Mouse (Mus musculus) liver, embryonic 15.5 days (tissue): ENCODE data around the gene Hoxd1. TPM values are rescaled to one million over a fixed set of nuclear protein-coding genes. Genes with fewer than 3 reads are reported as not detected.

Experiments used
- ATAC-seq: fragments of 200-750 bp; cut with Nextera tagmentation; 2 replicates; pipeline ENCODE4 v1.8.0; 2017; ENCODE audit warnings: moderate number of reproducible peaks, mild to moderate bottlenecking, moderate library complexity; ENCODE audit not compliant: insufficient read depth
- H3K27ac ChIP-seq: fragments of 300-500 bp; sonication (generic); replicated peaks from 2 replicates; pipeline ENCODE4 v1.5.1; 2015; ENCODE audit warnings: mild to moderate bottlenecking, inconsistent platforms
- H3K27me3 ChIP-seq: fragments of 300-500 bp; sonication (generic); 2 replicates; pipeline ENCODE4 v1.6.1; 2015; ENCODE audit warnings: mild to moderate bottlenecking, inconsistent platforms
- H3K36me3 ChIP-seq: fragments of 300-500 bp; sonication (generic); replicated peaks from 2 replicates; pipeline ENCODE4 v1.6.1; 2015; ENCODE audit warnings: moderate library complexity, mild to moderate bottlenecking, inconsistent platforms
- H3K4me1 ChIP-seq: fragments of 300-500 bp; sonication (generic); replicated peaks from 2 replicates; pipeline ENCODE4 v1.6.1; 2015; ENCODE audit warnings: inconsistent platforms
- H3K4me2 ChIP-seq: fragments of 300-500 bp; sonication (generic); 2 replicates; pipeline ENCODE4 v1.6.1; 2015; ENCODE audit warnings: moderate library complexity, mild to moderate bottlenecking, inconsistent platforms
- H3K4me3 ChIP-seq: fragments of 300-500 bp; sonication (generic); replicated peaks from 2 replicates; pipeline ENCODE4 v1.5.1; 2015; ENCODE audit warnings: mild to moderate bottlenecking, inconsistent platforms
- H3K9ac ChIP-seq: fragments of 300-500 bp; sonication (generic); 2 replicates; pipeline ENCODE4 v1.6.1; 2015; ENCODE audit warnings: moderate library complexity, mild to moderate bottlenecking, inconsistent platforms
- H3K9me3 ChIP-seq: fragments of 300-500 bp; sonication (generic); replicated peaks from 2 replicates; pipeline ENCODE4 v1.6.1; 2016; ENCODE audit warnings: inconsistent platforms
- WGBS: fragments of 180-500 bp; shearing (Covaris S2); methylation state at CpG from one replicate; pipeline ENCODE4 v1.1.7; 2015; ENCODE audit warnings: mixed read lengths; ENCODE audit not compliant: insufficient replicate concordance; 5-methylcytosine and 5-hydroxymethylcytosine counted together
- polyA plus RNA-seq: library from polyadenylated mRNA; unstranded; fragments of >200 nt; fragmentation: Nextera tagmentation; extraction: Ambion mirVana; gene quantifications from 2 replicates; pipeline ENCODE4 v1.2.1, GENCODE M21; 2015

Gene Hoxd1
- polyA plus RNA-seq, 1 experiment from 2014 or later = 0.05 TPM

DNA sequence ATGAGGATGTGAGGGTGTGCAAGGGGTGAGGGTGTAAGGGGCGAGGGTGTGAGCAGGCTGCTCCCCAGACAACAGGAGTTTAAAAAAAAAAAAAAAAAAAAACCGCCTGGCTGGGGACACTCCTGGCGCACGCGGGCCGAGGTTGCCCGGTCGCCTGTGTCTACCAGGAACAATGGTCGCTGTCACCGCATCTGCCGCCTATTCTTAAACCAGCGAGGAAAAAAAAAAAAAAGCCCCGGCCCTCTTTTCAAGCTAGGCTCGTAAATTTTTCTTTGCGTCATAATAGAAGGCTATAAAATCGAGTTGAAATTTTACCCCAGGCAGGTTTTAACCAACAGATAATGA lies 29.5 kb upstream of the Hoxd1 start:
- ATAC-seq = no peak
- no peak overlapping the region for H3K27ac ChIP-seq
- no peak overlapping the region for H3K4me3 ChIP-seq
- no peaks in the 10 kb centered on the region for H3K9me3 ChIP-seq
- no peaks in the 10 kb centered on the region for H3K36me3 ChIP-seq
- peaks cover 99% of the 10 kb centered on the region for H3K27me3 ChIP-seq
- H3K9ac ChIP-seq = no peak overlapping the region
- WGBS = under 1% methylated on average over 16 of the region's 16 CpGs
- H3K4me2 ChIP-seq = no peak overlapping the region
- no peaks in the 10 kb centered on the region for H3K4me1 ChIP-seq

DNA sequence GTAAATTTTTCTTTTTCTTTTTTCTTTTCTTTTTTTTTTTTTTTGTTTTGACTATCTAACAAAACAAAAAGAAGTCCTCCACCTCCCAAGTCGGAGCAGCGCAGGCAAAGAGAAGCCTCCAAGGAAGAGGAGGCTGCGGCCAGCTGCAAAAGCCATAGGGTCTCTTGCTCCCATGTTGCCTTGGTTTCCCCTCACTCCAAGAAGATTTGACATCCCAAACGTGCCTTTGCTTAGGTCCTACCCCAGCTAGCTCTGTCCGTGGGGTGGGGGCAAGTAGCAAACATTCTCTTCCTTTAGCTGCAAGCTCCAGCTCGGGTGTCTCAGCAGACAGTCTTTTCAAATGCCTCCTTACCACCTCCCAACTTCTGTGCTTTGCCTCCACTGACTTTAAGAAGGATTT lies 29.0 kb upstream of the Hoxd1 start:
- Histone ChIP-seq H3K4me1 (no peaks in the 10 kb centered on the region), H3K4me3 (no peak overlapping the region), H3K9me3 (no peaks in the 10 kb centered on the region), H3K27me3 (peaks cover 99% of the 10 kb centered on the region), H3K4me2 (no peak overlapping the region), H3K9ac (no peak overlapping the region), H3K36me3 (no peaks in the 10 kb centered on the region), H3K27ac (no peak overlapping the region)
- ATAC-seq = no peak
- 6% methylated on average over 6 of the region's 6 CpGs for WGBS

DNA sequence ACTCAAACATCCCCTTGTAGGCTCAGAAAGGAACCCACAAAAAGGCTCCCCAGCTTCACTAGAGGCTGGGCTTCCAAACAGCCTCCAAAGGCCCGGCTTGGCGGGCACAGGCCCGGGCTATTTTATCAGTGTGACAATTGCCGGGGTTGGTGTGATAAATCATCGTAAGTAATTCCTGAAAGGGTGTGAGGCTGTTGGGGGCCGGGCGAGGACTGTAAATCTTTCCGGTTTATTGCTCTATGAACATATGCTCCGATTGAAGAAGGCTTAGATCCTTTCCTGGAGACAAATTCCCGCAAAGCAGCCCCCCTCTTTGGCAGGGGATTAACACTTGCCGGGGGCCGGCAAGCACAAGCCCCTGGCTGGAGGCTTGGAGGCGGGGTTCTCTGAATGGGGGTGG lies 28.3 kb upstream of the Hoxd1 start:
- H3K27me3 ChIP-seq = peaks cover 99% of the 10 kb centered on the region
- WGBS = 5% methylated on average over 13 of the region's 13 CpGs
- no peak overlapping the region for H3K4me3 ChIP-seq

DNA sequence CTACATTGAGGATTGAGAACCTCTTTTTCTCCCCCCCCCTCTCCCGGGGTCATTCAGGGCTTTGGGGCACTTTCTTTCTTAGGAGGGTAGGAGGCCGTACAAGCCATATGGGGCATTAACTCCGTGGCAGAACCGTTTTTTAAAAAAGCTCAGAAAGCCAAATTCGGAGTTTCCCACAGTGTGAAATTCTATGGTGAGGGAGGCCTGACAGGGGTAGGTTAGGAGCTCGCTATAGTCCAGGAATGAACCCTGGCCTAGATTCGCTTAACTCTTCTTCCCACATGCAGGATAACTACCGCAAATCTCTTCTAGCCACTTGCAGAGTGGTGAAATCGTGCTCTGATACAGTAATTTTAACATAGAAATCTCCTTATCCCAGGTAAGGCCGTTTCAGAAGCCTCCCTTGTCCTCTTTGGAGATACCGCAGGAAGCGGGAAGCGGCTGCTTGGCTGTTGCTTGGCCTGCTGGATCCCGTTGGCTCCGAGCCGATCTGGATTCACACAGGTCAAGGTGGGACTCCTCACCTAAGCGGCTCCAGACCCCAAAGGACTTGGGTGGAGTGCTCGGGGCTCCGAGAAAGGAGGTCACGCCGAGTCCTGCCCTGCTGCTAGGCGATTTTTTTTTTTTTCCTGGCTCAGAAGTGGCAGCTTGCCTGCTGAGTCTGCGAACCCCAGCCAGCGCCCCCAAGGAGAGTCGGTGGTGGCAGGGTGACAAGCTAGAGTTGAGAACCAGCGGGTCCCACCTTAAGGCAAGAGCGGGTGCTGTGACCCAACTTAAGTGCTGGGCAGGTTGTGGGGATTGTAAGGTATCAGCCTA lies 27.6 kb upstream of the Hoxd1 start:
- Histone ChIP-seq H3K36me3 (no peaks in the 10 kb centered on the region), H3K4me1 (no peaks in the 10 kb centered on the region), H3K27ac (no peak overlapping the region), H3K27me3 (peaks cover 100% of the 10 kb centered on the region), H3K9me3 (no peaks in the 10 kb centered on the region), H3K9ac (no peak overlapping the region), H3K4me3 (no peak overlapping the region), H3K4me2 (no peak overlapping the region)
- ATAC-seq = no peak
- WGBS = 9% methylated on average over 27 of the region's 27 CpGs

More for the DNA sequence above, 28.3 kb upstream of the Hoxd1 start:
- Histone ChIP-seq H3K9me3 (no peaks in the 10 kb centered on the region), H3K27ac (no peak overlapping the region), H3K4me2 (no peak overlapping the region), H3K9ac (no peak overlapping the region), H3K36me3 (no peaks in the 10 kb centered on the region), H3K4me1 (no peaks in the 10 kb centered on the region)
- no peak for ATAC-seq

DNA sequence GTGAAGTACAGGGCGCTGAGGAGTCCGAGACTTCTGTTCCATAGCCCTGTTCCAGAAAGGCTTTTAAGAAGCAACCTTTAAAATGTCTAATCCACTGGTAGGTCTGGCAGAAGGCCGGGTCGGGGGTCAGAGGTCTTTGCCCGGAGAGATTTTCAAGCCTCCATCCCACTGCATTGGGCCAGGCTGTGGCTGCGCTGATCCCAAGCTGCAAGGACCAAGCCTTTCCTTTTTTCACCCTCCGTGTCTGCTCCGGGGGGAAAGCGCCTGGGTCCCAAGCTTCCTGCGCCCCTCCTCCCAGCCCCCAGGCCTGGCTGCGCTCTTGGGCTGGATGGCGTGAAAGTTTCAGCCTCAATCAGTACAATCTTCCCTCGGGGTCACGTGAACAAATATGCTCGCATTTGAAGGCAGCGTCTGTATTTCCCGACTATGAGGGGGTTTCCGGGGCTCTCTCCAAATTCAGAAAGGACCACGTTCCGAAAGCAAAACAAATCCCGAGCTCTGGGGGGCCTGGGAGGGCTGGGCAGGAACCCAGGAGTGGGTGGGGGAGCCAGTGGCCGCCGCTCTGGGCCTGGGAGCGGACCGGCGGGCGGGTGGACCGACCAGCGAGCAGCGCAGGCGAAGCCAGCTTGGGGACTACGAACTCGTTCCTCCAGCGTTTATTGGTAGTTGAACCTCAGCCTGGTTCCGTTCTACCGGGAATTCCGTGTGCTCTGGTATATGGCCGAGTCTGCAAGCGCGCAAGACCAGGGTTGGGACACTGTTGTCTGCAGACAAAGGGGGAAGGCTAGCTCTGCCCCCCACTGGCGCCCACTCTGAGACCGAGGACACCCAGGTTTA lies 26.7 kb upstream of the Hoxd1 start:
- no peak for ATAC-seq
- Histone ChIP-seq H3K4me3 (no peak overlapping the region), H3K9ac (no peak overlapping the region), H3K4me1 (no peaks in the 10 kb centered on the region), H3K27me3 (peaks cover 100% of the 10 kb centered on the region), H3K36me3 (no peaks in the 10 kb centered on the region), H3K9me3 (no peaks in the 10 kb centered on the region), H3K27ac (no peak overlapping the region), H3K4me2 (no peak overlapping the region; the same call in 1 of the 2 replicates)
- 2% methylated on average over 42 of the region's 42 CpGs for WGBS

DNA sequence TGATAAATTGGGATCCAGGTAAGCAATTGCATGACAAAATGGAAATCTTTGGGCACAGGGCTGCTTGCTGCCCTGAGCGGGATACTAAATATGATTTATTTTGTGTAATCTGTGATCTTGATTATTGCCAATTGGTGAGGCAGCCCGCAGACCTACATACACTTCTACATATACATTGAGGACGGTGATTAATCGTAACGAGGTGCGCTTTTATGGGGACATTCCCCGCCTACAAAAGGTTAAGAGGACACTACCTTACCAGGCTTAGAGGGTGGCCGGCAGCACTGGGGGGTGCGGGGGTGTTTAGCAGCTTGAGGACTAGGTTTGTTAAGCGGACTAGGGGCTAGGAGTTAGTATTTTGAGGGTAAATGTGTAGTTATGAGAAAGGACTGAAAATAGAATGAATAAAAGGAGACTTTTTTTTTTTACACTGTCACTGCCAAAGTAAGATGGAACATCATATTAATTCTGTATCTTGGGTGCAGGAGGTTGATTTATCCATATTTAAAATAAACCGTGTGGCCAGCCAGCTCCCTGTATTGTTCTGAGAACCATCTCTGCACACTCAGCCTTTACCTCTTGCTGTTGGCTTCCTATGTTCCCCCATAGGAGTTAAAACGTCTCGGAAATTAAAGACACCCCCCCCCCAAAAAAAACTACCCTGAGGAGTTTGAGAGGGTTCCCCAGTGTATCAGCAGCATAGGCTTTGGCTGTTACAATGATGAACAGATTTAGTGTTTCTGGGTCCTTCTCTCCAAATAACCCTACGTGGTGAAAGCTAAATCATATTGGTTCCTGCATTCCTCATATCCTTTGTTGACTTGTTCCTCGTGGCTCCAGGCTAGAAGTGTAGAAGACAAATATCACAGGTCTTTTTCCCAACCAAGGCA lies 25.8 kb upstream of the Hoxd1 start:
- H3K27ac ChIP-seq = no peak overlapping the region
- WGBS = 14% methylated on average over 15 of the region's 15 CpGs
- ATAC-seq = no peak
- H3K4me1 ChIP-seq = no peaks in the 10 kb centered on the region
- H3K4me3 ChIP-seq = no peak overlapping the region
- peaks cover 100% of the 10 kb centered on the region for H3K27me3 ChIP-seq
- H3K4me2 ChIP-seq = no peak overlapping the region
- no peak overlapping the region for H3K9ac ChIP-seq
- H3K36me3 ChIP-seq = no peaks in the 10 kb centered on the region
- no peaks in the 10 kb centered on the region for H3K9me3 ChIP-seq

DNA sequence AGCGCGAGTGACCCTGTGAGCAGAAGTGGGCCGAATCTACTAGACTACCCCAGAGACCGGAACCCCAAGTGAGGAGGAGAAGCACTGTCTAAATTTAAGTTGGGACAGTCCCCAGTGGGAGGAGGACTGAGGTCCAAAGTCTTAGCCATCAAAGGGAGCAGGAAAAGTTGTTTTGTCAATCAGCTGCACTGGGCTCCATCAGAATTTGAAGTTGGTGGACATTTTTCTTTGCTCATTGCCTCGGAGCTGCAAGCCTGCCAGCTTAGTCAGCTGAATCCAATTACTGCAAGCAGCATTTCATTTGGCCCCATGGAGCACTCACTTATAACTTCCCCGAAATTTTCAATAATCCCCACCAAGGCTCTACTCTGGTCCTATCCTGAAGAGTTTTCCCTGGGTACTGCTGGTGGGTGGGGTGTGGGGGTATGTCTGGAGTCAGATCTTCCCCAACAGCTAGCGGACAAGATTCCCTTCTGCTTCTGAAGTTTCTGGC lies 25.2 kb upstream of the Hoxd1 start:
- Histone ChIP-seq H3K4me2 (no peak overlapping the region), H3K27me3 (peaks cover 100% of the 10 kb centered on the region), H3K36me3 (no peaks in the 10 kb centered on the region), H3K4me1 (no peaks in the 10 kb centered on the region), H3K9ac (no peak overlapping the region), H3K27ac (no peak overlapping the region), H3K9me3 (no peaks in the 10 kb centered on the region), H3K4me3 (no peak overlapping the region)
- ATAC-seq = no peak
- 19% methylated on average over 7 of the region's 7 CpGs for WGBS

DNA sequence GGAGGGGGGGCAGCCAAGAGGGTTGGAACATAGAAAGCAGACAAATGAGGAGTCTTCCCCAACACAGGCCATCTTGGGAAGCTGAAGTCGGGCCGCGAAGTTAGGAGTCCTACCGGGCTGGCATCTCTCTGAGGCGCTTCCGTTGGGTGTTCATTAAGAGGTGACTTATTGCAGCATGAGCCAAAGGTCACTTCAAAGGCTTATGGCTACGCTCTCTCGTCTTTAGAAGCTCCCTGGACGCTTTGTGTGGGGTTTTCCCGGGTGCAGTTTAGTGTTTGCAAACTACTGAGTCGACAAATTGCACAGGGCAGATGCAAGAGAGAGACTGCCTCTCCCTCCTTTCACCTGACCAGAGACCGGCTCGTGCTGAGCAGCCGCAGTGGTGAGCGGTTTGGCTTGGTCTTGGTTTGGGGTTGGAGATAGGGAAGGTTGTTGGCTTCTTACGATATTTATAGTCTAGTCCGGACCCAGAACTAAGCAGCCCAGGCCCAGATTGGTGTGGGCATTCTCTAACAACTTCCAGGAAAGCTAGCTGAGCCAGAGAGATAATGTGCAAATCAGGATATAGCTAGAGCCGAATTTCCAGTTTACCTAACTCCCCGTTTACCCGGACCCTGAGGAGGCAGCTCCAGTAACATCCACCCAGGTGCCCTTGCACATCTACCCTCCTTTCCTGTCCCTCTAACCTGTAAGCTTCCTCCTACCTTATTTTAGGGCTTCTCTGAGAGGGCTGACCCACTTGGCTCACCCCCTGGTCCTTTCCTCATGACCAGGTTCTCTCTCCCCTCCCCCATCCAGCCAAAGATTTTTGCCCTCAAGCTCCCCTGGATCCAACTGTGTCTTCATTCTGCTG lies 23.9 kb upstream of the Hoxd1 start:
- Histone ChIP-seq H3K27ac (no peak overlapping the region), H3K9ac (no peak overlapping the region), H3K4me3 (no peak overlapping the region), H3K4me1 (no peaks in the 10 kb centered on the region), H3K4me2 (no peak overlapping the region), H3K9me3 (no peaks in the 10 kb centered on the region), H3K36me3 (no peaks in the 10 kb centered on the region), H3K27me3 (peaks cover 99% of the 10 kb centered on the region)
- 2% methylated on average over 20 of the region's 20 CpGs for WGBS
- no peak for ATAC-seq

DNA sequence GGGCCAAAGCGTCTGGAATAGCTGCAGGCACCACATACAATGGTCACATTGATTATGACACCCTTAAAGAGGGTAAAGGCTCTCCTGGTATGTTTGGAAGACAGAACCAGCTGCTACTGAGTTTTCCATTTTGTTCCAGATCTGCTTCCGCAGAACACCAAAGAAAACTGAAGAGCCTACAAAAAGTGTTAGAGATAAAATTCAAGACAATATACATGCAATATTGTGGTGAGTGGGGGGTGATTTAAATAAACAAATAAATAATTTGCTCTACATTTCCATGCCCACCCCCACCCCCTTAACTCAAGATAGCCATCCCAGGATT lies 23.3 kb upstream of the Hoxd1 start:
- H3K9ac ChIP-seq = no peak overlapping the region
- no peak overlapping the region for H3K4me2 ChIP-seq
- H3K27ac ChIP-seq = no peak overlapping the region
- H3K27me3 ChIP-seq = peaks cover 99% of the 10 kb centered on the region
- no peak overlapping the region for H3K4me3 ChIP-seq
- 19% methylated on average over 2 of the region's 2 CpGs for WGBS
- H3K4me1 ChIP-seq = no peaks in the 10 kb centered on the region
- no peaks in the 10 kb centered on the region for H3K9me3 ChIP-seq
- H3K36me3 ChIP-seq = no peaks in the 10 kb centered on the region
- no peak for ATAC-seq

DNA sequence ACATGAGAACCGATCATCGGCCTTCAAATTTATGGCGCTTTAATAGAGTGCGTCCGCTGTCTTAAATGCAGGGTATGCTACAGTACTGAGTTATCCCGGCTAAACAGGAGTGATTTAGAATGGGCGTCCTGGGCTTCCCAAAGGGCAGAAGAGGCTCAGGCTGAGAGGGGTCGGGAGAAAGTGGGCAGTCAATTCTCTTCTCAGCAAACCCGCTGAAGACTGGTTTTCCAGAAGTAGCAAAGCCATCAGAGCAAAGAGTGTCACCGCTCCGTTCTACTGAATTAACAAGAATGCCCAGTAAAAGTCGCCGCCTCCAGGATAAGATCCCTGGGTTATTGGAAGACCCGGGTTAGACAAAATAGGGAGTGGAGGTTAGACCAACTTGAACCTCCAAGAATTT lies 22.9 kb upstream of the Hoxd1 start:
- Histone ChIP-seq H3K27ac (no peak overlapping the region), H3K9me3 (no peaks in the 10 kb centered on the region), H3K36me3 (no peaks in the 10 kb centered on the region), H3K9ac (no peak overlapping the region), H3K4me3 (no peak overlapping the region), H3K27me3 (peaks cover 99% of the 10 kb centered on the region), H3K4me1 (no peaks in the 10 kb centered on the region), H3K4me2 (no peak overlapping the region)
- no peak for ATAC-seq
- 4% methylated on average over 14 of the region's 14 CpGs for WGBS
